Mouse (Mus musculus) layer of hippocampus, adult 9-10 months (tissue): Measurements from ENCODE around the gene Plxdc2.

ENCODE experiments used
- DNase-seq: peaks from one replicate; pipeline ENCODE4 v3.0.0; 2022; ENCODE audit warnings: low spot score

Gene Plxdc2

GRCm38 (mm10) chr2:16414340-16414976, 58.4 kb downstream of the Plxdc2 start:
- DNase-seq: no peak

GRCm38 (mm10) chr2:16439030-16439429, 82.9 kb downstream of the Plxdc2 start:
- DNase-seq: no peak

- DNase-seq: no peak
Observed at GRCm38 (mm10) chr2:16442643-16443042, 86.5 kb downstream of the Plxdc2 start.

GRCm38 (mm10) chr2:16447936-16448335, 91.8 kb downstream of the Plxdc2 start:
- DNase-seq: no peak

GRCm38 (mm10) chr2:16450838-16451665, 94.9 kb downstream of the Plxdc2 start:
- DNase-seq: no peak

GRCm38 (mm10) chr2:16451666-16452009, 95.5 kb downstream of the Plxdc2 start:
- DNase-seq: no peak

GRCm38 (mm10) chr2:16452080-16452479, 96.0 kb downstream of the Plxdc2 start:
- DNase-seq: no peak

GRCm38 (mm10) chr2:16456264-16456780, 100.2 kb downstream of the Plxdc2 start:
- no peak for DNase-seq

GRCm38 (mm10) chr2:16459490-16459889, 103.4 kb downstream of the Plxdc2 start:
- DNase-seq: no peak

- no peak for DNase-seq
Observed at GRCm38 (mm10) chr2:16470099-16470498, 114.0 kb downstream of the Plxdc2 start.

GRCm38 (mm10) chr2:16483943-16484342, 127.8 kb downstream of the Plxdc2 start:
- peak; percentile 33 for DNase-seq

GRCm38 (mm10) chr2:16485970-16486369, 129.9 kb downstream of the Plxdc2 start:
- no peak for DNase-seq

GRCm38 (mm10) chr2:16491242-16491641, 135.1 kb downstream of the Plxdc2 start:
- DNase-seq: no peak

GRCm38 (mm10) chr2:16502843-16503242, 146.7 kb downstream of the Plxdc2 start:
- DNase-seq: no peak

- no peak for DNase-seq
Observed at GRCm38 (mm10) chr2:16507540-16508230, 151.6 kb downstream of the Plxdc2 start.

- no peak for DNase-seq
Observed at GRCm38 (mm10) chr2:16518148-16518547, 162.0 kb downstream of the Plxdc2 start.

- no peak for DNase-seq
Observed at GRCm38 (mm10) chr2:16523427-16523826, 167.3 kb downstream of the Plxdc2 start.

GRCm38 (mm10) chr2:16532244-16532643, 176.1 kb downstream of the Plxdc2 start:
- DNase-seq: no peak

GRCm38 (mm10) chr2:16534566-16534965, 178.5 kb downstream of the Plxdc2 start:
- no peak for DNase-seq

- no peak for DNase-seq
Observed at GRCm38 (mm10) chr2:16541226-16541625, 185.1 kb downstream of the Plxdc2 start.

- DNase-seq: no peak
Observed at GRCm38 (mm10) chr2:16545207-16545606, 189.1 kb downstream of the Plxdc2 start.

GRCm38 (mm10) chr2:16559287-16559686, 203.2 kb downstream of the Plxdc2 start:
- DNase-seq: no peak

GRCm38 (mm10) chr2:16568263-16568662, 212.2 kb downstream of the Plxdc2 start:
- no peak for DNase-seq
